Mouse (Mus musculus): ENCODE data around the gene Afap1l2.

DNA sequence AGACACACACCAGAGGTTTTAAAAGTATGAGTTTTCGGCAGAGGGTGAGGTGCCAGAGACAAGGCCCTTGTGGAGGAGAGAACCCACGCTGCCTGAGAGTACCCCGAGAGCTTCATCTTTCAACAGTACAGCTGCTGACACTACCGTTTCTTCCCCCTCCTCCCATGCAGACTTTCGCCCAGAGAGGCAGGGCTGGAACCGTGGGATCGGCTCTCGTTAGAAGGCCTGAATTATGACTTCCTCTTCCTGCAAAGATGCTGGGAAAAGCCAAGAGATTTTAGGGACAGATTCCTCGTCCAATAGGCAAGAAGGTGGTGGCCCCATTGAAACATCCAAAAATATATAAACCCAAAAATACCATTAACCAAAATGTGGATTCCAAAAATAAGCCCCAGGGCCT is 63.8 kb downstream of the Afap1l2 start:
- TF ChIP-seq CTCF (IDR thresholded peaks at IDR 0.05; ENCODE audit: extremely low read depth, insufficient read depth, insufficient read length, insufficient replicate concordance) (no peak), POLR2A (IDR thresholded peaks at IDR 0.05; ENCODE audit: low read depth, low read length) (no peak)
